Mouse (Mus musculus) kidney, postnatal 0 days (tissue): ENCODE measurements at regions not wholly inside any gene's neighbourhood (a gene's known extent, or its start where the extent isn't known, plus 50 kb on each side); places are given as distances from the start of the nearest gene placed in this dataset.

Source experiments
- ATAC-seq: fragments of 200-750 bp; cut with Nextera tagmentation; replicated peaks from 2 replicates; pipeline ENCODE4 v1.8.0; 2017; ENCODE audit warnings: low read depth, moderate number of reproducible peaks, moderate TSS enrichment, moderate library complexity; ENCODE audit not compliant: low FRiP score
- DNase-seq: peaks from one replicate; pipeline ENCODE4 v3.0.0-alpha.2; 2016; ENCODE audit warnings: low spot score
- H3K27ac ChIP-seq: fragments of 300-500 bp; sonication (generic); 2 replicates; pipeline ENCODE4 v1.5.1; 2014; ENCODE audit warnings: mild to moderate bottlenecking
- H3K27me3 ChIP-seq: fragments of 300-500 bp; sonication (generic); 2 replicates; pipeline ENCODE4 v1.6.1; 2014; ENCODE audit warnings: low read length, mixed read lengths; ENCODE audit not compliant: insufficient read depth
- H3K36me3 ChIP-seq: fragments of 300-500 bp; sonication (generic); 2 replicates; pipeline ENCODE4 v1.6.1; 2014; ENCODE audit warnings: low read length, mixed read lengths; ENCODE audit not compliant: insufficient read depth
- H3K4me1 ChIP-seq: fragments of 300-500 bp; sonication (generic); replicated peaks from 2 replicates; pipeline ENCODE4 v1.6.1; 2014; ENCODE audit warnings: antibody characterized with exemption, low read length, mixed read lengths; ENCODE audit not compliant: insufficient read depth
- H3K4me2 ChIP-seq: fragments of 300-500 bp; sonication (generic); 2 replicates; pipeline ENCODE4 v1.6.1; 2014; ENCODE audit warnings: mild to moderate bottlenecking, low read length, moderate library complexity, mixed read lengths
- H3K4me3 ChIP-seq: fragments of 300-500 bp; sonication (generic); replicated peaks from 2 replicates; pipeline ENCODE4 v1.5.1; 2014; ENCODE audit warnings: low read depth, low read length
- H3K9ac ChIP-seq: fragments of 300-500 bp; sonication (generic); 2 replicates; pipeline ENCODE4 v1.6.1; 2014; ENCODE audit warnings: low read depth, low read length
- H3K9me3 ChIP-seq: fragments of 300-500 bp; sonication (generic); replicated peaks from 2 replicates; pipeline ENCODE4 v1.6.1; 2016; ENCODE audit warnings: low read length, inconsistent platforms, mixed read lengths
- CTCF ChIP-seq: IDR thresholded peaks from 2 replicates; pipeline ENCODE4 v1.5.1; 2016; ENCODE audit warnings: antibody characterized with exemption, low read depth, mild to moderate bottlenecking, moderate library complexity
- WGBS: fragments of 180-500 bp; shearing (Covaris S2); extraction: QIAGEN DNeasy Blood & Tissue Kit; methylation state at CpG from one replicate; pipeline ENCODE4 v1.1.7; 2014; 5-methylcytosine and 5-hydroxymethylcytosine counted together

- 43% methylated on average over 12 of the region's 12 CpGs for WGBS
- Histone ChIP-seq H3K4me1 (no peaks in the 10 kb centered on the region), H3K27me3 (no peaks in the 10 kb centered on the region)
Observed at GRCm38 (mm10) chr7:75370595-75371519, 61.8 kb upstream of the Sv2b start.

GRCm38 (mm10) chr7:75371520-75371876, 62.4 kb upstream of the Sv2b start:
- DNase-seq (no peak), ATAC-seq (no peak)
- H3K4me2 ChIP-seq: no peak overlapping the region
- H3K36me3 ChIP-seq: no peaks in the 10 kb centered on the region
- H3K27me3 ChIP-seq: no peaks in the 10 kb centered on the region
- H3K9ac ChIP-seq: no peak overlapping the region
- H3K4me3 ChIP-seq: no peak overlapping the region
- no peaks in the 10 kb centered on the region for H3K9me3 ChIP-seq
- H3K4me1 ChIP-seq: no peaks in the 10 kb centered on the region
- H3K27ac ChIP-seq: no peak overlapping the region
- no peak for TF ChIP-seq CTCF

More at GRCm38 (mm10) chr7:75370595-75371519, 61.8 kb upstream of the Sv2b start:
- Histone ChIP-seq H3K4me2 (no peak overlapping the region), H3K9me3 (no peaks in the 10 kb centered on the region), H3K9ac (no peak overlapping the region), H3K36me3 (no peaks in the 10 kb centered on the region), H3K4me3 (no peak overlapping the region), H3K27ac (no peak overlapping the region)
- DNase-seq (peak; percentile 94), ATAC-seq (peak; percentile 81)
- peak; percentile 90 for TF ChIP-seq CTCF

GRCm38 (mm10) chr7:75371991-75372390, 62.9 kb upstream of the Sv2b start:
- 40% methylated on average over 6 of the region's 6 CpGs for WGBS
- H3K27ac ChIP-seq: no peak overlapping the region
- H3K4me2 ChIP-seq: no peak overlapping the region
- ATAC-seq: no peak
- H3K4me1 ChIP-seq: no peaks in the 10 kb centered on the region
- H3K27me3 ChIP-seq: no peaks in the 10 kb centered on the region
- H3K36me3 ChIP-seq: no peaks in the 10 kb centered on the region
- H3K9me3 ChIP-seq: no peaks in the 10 kb centered on the region
- TF ChIP-seq CTCF: no peak
- peak; percentile 19 for DNase-seq
- no peak overlapping the region for H3K9ac ChIP-seq
- no peak overlapping the region for H3K4me3 ChIP-seq

- Histone ChIP-seq H3K4me2 (no peak overlapping the region), H3K27ac (no peak overlapping the region), H3K27me3 (no peaks in the 10 kb centered on the region), H3K4me3 (no peak overlapping the region), H3K4me1 (no peaks in the 10 kb centered on the region), H3K9me3 (no peaks in the 10 kb centered on the region), H3K36me3 (no peaks in the 10 kb centered on the region), H3K9ac (no peak overlapping the region)
- WGBS: 60% methylated on average over 10 of the region's 10 CpGs
- ATAC-seq (no peak), DNase-seq (no peak)
- TF ChIP-seq CTCF: no peak
Observed at GRCm38 (mm10) chr7:75372892-75373444, 63.9 kb upstream of the Sv2b start.

GRCm38 (mm10) chr7:75374506-75374905, 65.4 kb upstream of the Sv2b start:
- no peak overlapping the region for H3K4me3 ChIP-seq
- H3K27me3 ChIP-seq: no peaks in the 10 kb centered on the region
- H3K36me3 ChIP-seq: no peaks in the 10 kb centered on the region
- no peaks in the 10 kb centered on the region for H3K4me1 ChIP-seq
- 61% methylated on average over 6 of the region's 6 CpGs for WGBS
- no peak for TF ChIP-seq CTCF
- DNase-seq: no peak
- ATAC-seq: no peak
- H3K4me2 ChIP-seq: no peak overlapping the region
- H3K27ac ChIP-seq: no peak overlapping the region
- H3K9ac ChIP-seq: no peak overlapping the region
- H3K9me3 ChIP-seq: no peaks in the 10 kb centered on the region

- H3K36me3 ChIP-seq: no peaks in the 10 kb centered on the region
- no peak overlapping the region for H3K9ac ChIP-seq
- no peaks in the 10 kb centered on the region for H3K27me3 ChIP-seq
- H3K9me3 ChIP-seq: no peaks in the 10 kb centered on the region
- DNase-seq (no peak), ATAC-seq (no peak)
- no peaks in the 10 kb centered on the region for H3K4me1 ChIP-seq
- no peak overlapping the region for H3K4me3 ChIP-seq
- H3K4me2 ChIP-seq: no peak overlapping the region
- WGBS: 87% methylated on average over 3 of the region's 3 CpGs
- no peak overlapping the region for H3K27ac ChIP-seq
- no peak for TF ChIP-seq CTCF
Observed at GRCm38 (mm10) chr7:75379595-75379994, 70.5 kb upstream of the Sv2b start.
